Mouse (Mus musculus) bone marrow macrophage, adult 2 months (primary cell): ENCODE data around the gene Kcp.

Experiments
- CTCF ChIP-seq: IDR thresholded peaks from 2 replicates; pipeline ENCODE4 v1.5.1; 2012; ENCODE audit warnings: low read depth, mild to moderate bottlenecking, low read length, moderate library complexity
- POLR2A ChIP-seq: IDR thresholded peaks from 2 replicates; pipeline ENCODE4 v1.6.1; 2012; ENCODE audit warnings: mild to moderate bottlenecking, low read depth, low read length, borderline replicate concordance

DNA sequence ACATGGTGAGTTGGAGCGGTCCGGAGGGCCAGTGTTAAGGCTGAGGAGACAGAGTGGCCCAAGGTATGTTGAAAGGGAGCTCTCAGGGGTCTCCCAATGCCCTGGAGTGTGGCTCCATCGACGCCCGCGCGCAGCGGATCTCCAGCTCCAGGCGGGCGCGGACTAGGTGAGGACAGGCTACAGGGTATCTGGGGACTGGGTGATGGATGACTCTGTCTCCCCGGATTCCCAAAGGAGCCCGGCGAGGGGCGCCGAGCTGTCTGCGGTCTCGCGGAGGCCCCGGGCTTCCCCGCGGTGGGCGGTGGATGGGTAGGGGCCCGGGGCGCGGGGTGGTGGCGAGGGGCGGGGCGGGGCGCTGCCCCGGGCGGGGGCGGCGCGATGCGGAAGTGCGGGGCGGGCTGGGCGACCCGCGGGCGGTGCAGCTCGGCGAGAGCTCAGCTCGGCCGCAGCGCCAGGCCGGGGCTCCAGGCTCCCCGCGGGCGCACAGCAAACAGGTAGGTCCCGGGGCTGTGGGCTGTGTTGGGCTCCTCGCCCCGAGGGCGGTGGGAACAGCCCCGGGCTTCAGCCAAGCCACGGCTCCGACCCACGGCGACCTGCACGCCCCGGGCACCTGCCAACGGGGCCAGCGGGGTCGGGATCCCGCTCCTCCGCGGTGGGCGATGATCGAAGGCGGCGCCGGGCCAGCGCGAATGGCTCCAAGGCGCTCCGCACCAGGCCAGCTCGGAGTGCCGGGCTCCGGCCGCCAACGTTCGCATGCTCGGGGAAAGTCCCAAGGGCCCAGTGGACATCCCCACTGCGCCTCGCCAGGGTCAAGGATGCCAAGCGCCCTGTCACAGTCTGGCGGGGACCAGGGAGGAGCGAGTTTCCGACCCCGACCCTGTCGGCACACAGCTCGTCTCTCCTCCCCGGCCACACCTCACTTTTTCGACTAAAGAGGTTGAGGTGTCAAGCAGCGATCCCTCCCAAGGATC is 18.8 kb upstream of the Kcp start, which contains the start of gene Irf5:
- TF ChIP-seq POLR2A (no peak; the same call in 1 of the 2 replicates), CTCF (no peak)
